Mouse (Mus musculus) megakaryocyte, embryonic 14.5 days (primary cell): ENCODE measurements around the gene Ptpn14. TPM values are rescaled to one million over a fixed set of nuclear protein-coding genes. Genes with fewer than 3 reads are reported as not detected.
A peak's percentile ranks its signal among the peaks of the same experiment; 100 is the strongest.

Source experiments
- H3K27me3 ChIP-seq: replicated peaks from 2 replicates; pipeline ENCODE3; 2012; ENCODE audit warnings: inconsistent platforms
- H3K36me3 ChIP-seq: replicated peaks from 2 replicates; pipeline ENCODE3; 2012; ENCODE audit warnings: low read length, inconsistent platforms, mixed read lengths
- H3K4me1 ChIP-seq: 2 replicates; pipeline ENCODE4 v1.6.1; 2012; ENCODE audit warnings: inconsistent platforms
- H3K4me3 ChIP-seq: replicated peaks from 2 replicates; pipeline ENCODE3; 2012; ENCODE audit warnings: moderate library complexity, mild to moderate bottlenecking, inconsistent platforms
- H3K9me3 ChIP-seq: 2 replicates; pipeline ENCODE4 v1.6.1; 2012; ENCODE audit warnings: inconsistent platforms
- FLI1 ChIP-seq: IDR thresholded peaks from 2 replicates; pipeline ENCODE4 v1.6.1; 2012; ENCODE audit warnings: low read length, inconsistent platforms, mixed read lengths
- GATA1 ChIP-seq: IDR thresholded peaks from 3 replicates; pipeline ENCODE4 v1.6.1; 2012; ENCODE audit warnings: mixed read lengths, low read length, inconsistent platforms, borderline replicate concordance
- polyA plus RNA-seq: library from polyadenylated mRNA; stranded (reverse); fragments of >175 nt; gene quantifications from 2 replicates; pipeline ENCODE4 v1.2.3, GENCODE M21; 2012; ENCODE audit warnings: low replicate concordance; ENCODE audit not compliant: insufficient read depth

Gene Ptpn14
- polyA plus RNA-seq, 1 experiment, result 0.15 TPM

DNA sequence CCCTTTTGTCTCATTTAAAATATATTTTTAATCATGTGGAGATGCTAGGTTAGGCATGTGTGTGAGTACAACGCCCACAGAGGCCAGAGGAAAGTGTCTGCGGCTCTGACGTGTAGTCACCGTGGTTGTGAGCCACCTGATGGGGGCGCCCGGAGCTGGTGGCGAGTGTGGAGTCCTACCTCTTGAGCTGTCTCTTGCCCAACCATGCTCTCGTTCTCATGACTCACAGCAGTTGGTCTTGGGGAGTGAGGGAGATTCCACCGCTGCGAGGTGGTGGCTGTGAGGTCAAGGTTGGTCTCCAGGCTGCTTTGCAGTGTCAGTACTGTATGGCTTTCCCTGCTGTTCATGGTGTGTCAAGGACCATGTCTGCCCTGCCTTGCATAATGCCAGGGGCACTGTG is 140.0 kb downstream of the Ptpn14 start:
- TF ChIP-seq GATA1 (no peak), FLI1 (no peak)
- H3K9me3 ChIP-seq, result 0 out of 2 replicates have a peak, but pooled peaks cover 5% of the 10 kb centered on the region
- H3K4me1 ChIP-seq, result peaks cover 80% of the 10 kb centered on the region
- peak overlapping the region; percentile 78 for H3K4me3 ChIP-seq
- H3K27me3 ChIP-seq, result peaks cover 2% of the 10 kb centered on the region
- H3K36me3 ChIP-seq, result no peaks in the 10 kb centered on the region

DNA sequence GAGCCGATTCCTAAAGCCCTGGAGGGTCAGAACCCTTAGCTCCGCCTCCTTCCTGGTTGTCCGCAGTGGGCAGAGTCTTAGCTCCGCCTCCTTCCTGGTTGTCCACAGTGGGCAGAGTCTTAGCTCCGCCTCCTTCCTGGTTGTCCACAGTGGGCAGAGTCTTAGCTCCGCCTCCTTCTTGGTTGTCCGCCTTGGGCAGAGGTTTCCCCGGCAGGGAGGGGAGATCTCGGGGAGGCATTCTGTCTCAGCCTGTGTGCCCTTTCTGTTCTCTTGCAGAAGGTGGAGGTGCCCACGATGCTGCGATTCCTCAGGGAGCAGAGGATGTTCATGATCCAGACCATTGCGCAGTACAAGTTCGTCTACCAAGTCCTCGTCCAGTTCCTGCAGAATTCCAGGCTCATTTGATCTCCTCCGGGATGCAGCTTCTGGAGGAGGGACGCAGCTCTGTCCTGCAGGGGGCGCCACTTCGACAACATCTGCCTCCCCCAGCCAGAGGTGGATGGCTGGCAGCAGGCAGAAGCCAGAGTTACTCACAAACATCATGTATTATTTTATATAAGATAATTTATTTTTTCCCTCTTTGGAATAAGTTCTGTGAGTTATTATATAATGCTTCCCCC is 141.7 kb downstream of the Ptpn14 start:
- TF ChIP-seq FLI1 (no peak), GATA1 (no peak)
- Histone ChIP-seq H3K36me3 (no peaks in the 10 kb centered on the region), H3K27me3 (peaks cover 12% of the 10 kb centered on the region), H3K4me1 (peaks cover 75% of the 10 kb centered on the region), H3K4me3 (no peak overlapping the region), H3K9me3 (0 out of 2 replicates have a peak, but pooled peaks cover 5% of the 10 kb centered on the region)

DNA sequence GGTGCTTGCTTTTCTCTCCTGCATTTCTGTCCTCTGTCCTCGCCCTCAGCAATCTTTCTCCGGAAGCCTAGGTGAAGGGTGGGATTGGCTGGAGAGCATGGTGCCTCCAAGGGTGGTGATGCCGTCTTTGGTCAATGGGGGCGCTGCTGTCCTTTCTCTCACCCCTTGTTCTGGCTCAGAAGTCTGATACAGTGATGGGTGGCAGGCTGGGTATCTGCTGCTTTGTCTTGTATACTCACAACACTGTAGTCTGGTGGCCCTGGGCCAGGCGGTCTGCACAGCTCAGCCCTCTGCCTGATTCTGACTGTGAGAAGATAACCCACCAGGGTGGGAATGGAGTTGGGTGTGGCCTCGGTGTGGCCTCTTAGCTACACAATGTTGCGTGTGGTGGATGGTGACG is 142.5 kb downstream of the Ptpn14 start:
- TF ChIP-seq GATA1, result no peak
- TF ChIP-seq FLI1, result no peak
- Histone ChIP-seq H3K4me1 (peaks cover 75% of the 10 kb centered on the region), H3K36me3 (no peaks in the 10 kb centered on the region), H3K27me3 (peaks cover 12% of the 10 kb centered on the region), H3K4me3 (no peak overlapping the region), H3K9me3 (0 out of 2 replicates have a peak, but pooled peaks cover 5% of the 10 kb centered on the region)

DNA sequence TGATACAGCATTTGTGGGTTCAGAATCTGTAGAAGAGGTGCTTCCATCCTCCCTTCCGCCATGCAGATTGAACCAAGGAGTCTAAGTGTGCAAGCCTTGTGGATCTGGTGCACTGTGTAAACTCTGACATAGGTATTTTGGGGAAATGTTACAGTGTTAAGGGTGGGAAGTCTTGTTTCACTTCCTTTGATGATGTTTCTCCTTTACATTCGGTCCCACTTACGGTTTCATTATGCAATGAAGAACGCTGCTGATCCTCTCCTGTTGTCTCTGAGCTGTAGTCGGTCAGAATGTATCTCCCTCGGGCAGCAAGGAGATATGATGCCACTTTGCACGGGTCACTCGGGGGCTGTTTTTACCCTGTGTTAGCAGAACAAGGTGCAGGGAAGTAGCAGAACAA is 143.6 kb downstream of the Ptpn14 start:
- Histone ChIP-seq H3K9me3 (0 out of 2 replicates have a peak, but pooled peaks cover 5% of the 10 kb centered on the region), H3K4me3 (no peak overlapping the region), H3K27me3 (peaks cover 12% of the 10 kb centered on the region), H3K4me1 (peaks cover 72% of the 10 kb centered on the region), H3K36me3 (no peaks in the 10 kb centered on the region)
- TF ChIP-seq GATA1, result no peak
- TF ChIP-seq FLI1, result no peak

DNA sequence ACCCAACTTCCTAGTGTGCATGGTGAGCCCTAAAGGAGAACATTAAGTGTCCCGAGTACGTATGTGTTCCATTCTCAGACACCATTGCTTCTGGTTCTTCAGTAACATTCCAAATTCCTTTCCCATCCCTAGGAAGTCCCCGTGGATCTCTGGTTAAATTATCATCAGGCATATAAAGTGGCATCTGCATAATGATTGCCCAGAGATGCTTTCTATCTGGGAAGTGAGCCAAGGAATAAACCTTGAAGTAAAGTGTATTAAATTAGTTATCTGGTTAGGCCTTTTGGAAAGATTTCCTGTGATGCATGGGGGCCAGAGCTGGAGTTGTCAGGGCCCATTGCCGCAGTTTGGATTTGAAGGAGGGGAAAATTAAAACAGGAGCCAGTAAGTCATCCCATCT is 144.0 kb downstream of the Ptpn14 start:
- H3K9me3 ChIP-seq, result 0 out of 2 replicates have a peak, but pooled peaks cover 5% of the 10 kb centered on the region
- H3K4me1 ChIP-seq, result peaks cover 67% of the 10 kb centered on the region
- H3K4me3 ChIP-seq, result no peak overlapping the region
- no peak for TF ChIP-seq FLI1
- H3K36me3 ChIP-seq, result no peaks in the 10 kb centered on the region
- H3K27me3 ChIP-seq, result peaks cover 12% of the 10 kb centered on the region

DNA sequence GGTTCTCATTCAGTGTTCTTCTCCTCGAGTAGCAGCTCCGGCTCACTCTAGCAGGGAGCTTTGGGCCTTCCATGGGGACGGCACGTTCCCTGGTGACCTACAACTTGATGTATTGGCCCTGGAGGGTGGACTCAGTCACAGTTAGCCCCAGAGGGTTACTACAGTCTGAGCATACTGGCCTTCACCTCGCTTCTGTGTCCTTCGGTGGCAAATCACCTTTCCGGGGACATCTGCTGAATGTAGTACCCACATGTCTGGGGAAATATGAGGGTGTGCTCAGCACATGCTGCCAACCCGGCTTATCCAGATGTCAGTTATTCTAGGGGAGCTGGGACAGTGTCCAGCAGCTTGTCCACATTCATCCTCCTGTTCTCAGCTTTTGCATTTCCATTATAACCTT is 145.5 kb downstream of the Ptpn14 start:
- peaks cover 57% of the 10 kb centered on the region for H3K4me1 ChIP-seq
- TF ChIP-seq FLI1, result no peak
- no peak for TF ChIP-seq GATA1
- peaks cover 5% of the 10 kb centered on the region for H3K36me3 ChIP-seq
- no peak overlapping the region for H3K4me3 ChIP-seq
- 0 out of 2 replicates have a peak, but pooled peaks cover 5% of the 10 kb centered on the region for H3K9me3 ChIP-seq
- H3K27me3 ChIP-seq, result peaks cover 12% of the 10 kb centered on the region

DNA sequence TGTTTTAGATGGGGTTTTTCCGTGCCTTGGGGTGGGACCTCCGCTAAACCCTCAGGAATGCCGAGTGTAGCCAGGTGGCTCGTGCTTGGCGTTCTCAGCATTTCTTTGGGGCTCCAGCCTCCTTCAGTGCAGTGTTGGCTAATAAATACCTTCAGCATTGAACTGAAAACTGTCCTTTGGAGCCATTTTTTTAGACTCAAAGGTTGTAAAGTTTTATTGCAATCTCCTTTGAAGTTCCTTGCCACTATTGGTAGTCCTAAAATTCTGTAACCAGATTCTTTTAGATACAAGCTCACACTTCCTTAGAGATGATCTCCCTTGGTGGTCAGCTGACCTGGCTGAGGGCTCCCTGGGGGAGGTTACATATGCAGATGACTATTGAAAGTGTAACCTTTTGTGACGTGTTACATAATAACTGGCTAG is 147.4 kb downstream of the Ptpn14 start:
- Histone ChIP-seq H3K36me3 (peaks cover 13% of the 10 kb centered on the region), H3K4me3 (no peak overlapping the region), H3K27me3 (peaks cover 12% of the 10 kb centered on the region), H3K9me3 (no peaks in the 10 kb centered on the region), H3K4me1 (peaks cover 44% of the 10 kb centered on the region)
- TF ChIP-seq GATA1 (no peak), FLI1 (no peak)

DNA sequence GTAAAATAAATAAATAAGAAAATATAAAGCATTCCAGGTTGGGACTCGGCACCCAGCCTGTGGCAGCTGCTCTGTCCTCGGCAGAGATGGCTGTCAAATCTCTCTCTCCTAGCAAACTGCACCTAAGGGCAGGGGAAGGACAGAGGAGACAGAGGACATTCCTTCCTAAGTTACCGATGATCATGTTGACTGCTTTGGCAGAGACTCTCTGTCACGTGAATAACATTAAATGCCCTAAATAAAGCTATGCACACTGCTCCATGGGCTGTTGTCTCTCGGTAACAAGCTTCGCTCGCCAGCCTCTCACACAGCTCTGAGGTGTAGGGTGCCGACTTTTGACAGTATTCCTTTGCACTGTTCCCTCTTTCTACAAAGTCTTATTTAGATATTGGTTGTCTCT is 148.1 kb downstream of the Ptpn14 start:
- peaks cover 12% of the 10 kb centered on the region for H3K27me3 ChIP-seq
- H3K9me3 ChIP-seq, result no peaks in the 10 kb centered on the region
- H3K4me3 ChIP-seq, result no peak overlapping the region
- H3K36me3 ChIP-seq, result peaks cover 20% of the 10 kb centered on the region
- peaks cover 37% of the 10 kb centered on the region for H3K4me1 ChIP-seq
- TF ChIP-seq GATA1 (no peak), FLI1 (no peak)

DNA sequence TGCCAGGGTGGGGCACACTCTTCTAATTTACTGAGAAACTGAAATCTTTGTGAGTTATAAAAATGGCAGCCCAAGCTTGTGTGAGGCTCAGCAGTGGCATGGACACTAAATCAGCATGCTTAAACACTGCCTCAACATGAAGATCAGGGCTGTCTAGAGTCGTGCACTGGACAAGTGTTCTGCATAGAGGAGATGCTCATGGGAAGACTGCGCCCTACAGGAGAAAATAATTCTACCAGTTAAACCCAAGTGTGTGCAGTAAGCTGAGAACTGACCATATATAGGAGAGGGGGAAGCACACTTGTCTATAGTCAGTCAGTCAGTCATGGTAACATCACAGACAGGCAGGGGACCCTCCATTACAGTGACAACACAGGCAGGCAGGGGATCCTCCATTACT is 151.1 kb downstream of the Ptpn14 start:
- Histone ChIP-seq H3K36me3 (peaks cover 49% of the 10 kb centered on the region), H3K9me3 (no peaks in the 10 kb centered on the region), H3K4me1 (peaks cover 29% of the 10 kb centered on the region), H3K4me3 (no peak overlapping the region), H3K27me3 (peaks cover 2% of the 10 kb centered on the region)
- TF ChIP-seq FLI1, result no peak
- TF ChIP-seq GATA1, result no peak

DNA sequence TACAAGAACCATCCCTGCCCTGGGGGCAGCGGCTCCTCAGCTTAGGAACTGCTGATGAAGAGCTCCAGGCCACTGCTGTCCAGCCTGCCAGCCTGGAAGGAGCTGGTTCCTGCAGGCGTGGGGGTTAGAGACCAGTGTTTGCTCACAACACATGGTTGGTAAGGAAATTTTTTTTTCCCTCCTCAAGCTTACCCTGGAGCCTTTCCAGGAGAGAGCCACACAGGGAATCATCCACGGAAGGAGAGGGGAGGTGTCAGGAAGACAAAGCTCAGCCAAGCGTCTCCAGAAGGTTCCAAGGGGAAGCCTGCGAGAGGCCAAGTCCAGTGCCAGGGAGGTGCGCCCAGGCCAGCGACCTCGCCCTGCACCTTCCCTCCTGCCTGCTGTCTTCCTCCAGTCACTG is 151.9 kb downstream of the Ptpn14 start:
- H3K36me3 ChIP-seq, result peaks cover 56% of the 10 kb centered on the region

More for the DNA sequence above, 151.9 kb downstream of the Ptpn14 start:
- TF ChIP-seq FLI1 (no peak), GATA1 (no peak)
- Histone ChIP-seq H3K9me3 (no peaks in the 10 kb centered on the region), H3K27me3 (no peaks in the 10 kb centered on the region), H3K4me1 (peaks cover 22% of the 10 kb centered on the region), H3K4me3 (no peak overlapping the region)
